Mouse (Mus musculus) MEL (cell line): Measurements from ENCODE around the gene Pglyrp1. TPM values are rescaled to one million over a fixed set of nuclear protein-coding genes. Genes with fewer than 3 reads are reported as not detected.
A peak's percentile ranks its signal among the peaks of the same experiment; 100 is the strongest.

Experiments
- DNase-seq: peaks from one replicate; pipeline ENCODE4 v3.0.0; 2011; ENCODE audit warnings: low read depth, low spot score
- H3K27ac ChIP-seq: 2 replicates; pipeline ENCODE4 v1.5.1; 2012; ENCODE audit warnings: low read depth, mild to moderate bottlenecking, control low read depth, low read length, moderate library complexity; ENCODE audit not compliant: control insufficient read depth
- H3K27me3 ChIP-seq, 2 experiments: fragments of 150-350 bp in 1 of 2; sonication (generic) in 1 of 2; 2 replicates each; pipeline ENCODE4 v1.6.1; 2012; ENCODE audit warnings: low read length in 2 of 2, mild to moderate bottlenecking in 2 of 2, improper control_type of control experiment in 1 of 2, moderate library complexity in 1 of 2; ENCODE audit not compliant: insufficient read depth in 2 of 2, control insufficient read depth in 1 of 2
- H3K36me3 ChIP-seq, 2 experiments: 2 replicates each; pipeline ENCODE4 v1.6.1; 2012 to 2014; ENCODE audit warnings: low read length in 2 of 2, improper control_type of control experiment in 1 of 2, inconsistent platforms in 1 of 2, mild to moderate bottlenecking in 1 of 2; ENCODE audit not compliant: insufficient read depth in 2 of 2, control insufficient read depth in 1 of 2
- H3K4me1 ChIP-seq, 2 experiments: fragments of 150-350 bp in 1 of 2; sonication (generic) in 1 of 2; 2 replicates each; pipeline ENCODE4 v1.6.1; 2012; ENCODE audit warnings: low read length in 2 of 2, improper control_type of control experiment in 1 of 2, mild to moderate bottlenecking in 1 of 2; ENCODE audit not compliant: insufficient read depth in 2 of 2, control insufficient read depth in 1 of 2
- H3K4me3 ChIP-seq, 2 experiments: fragments of 150-350 bp in 1 of 2; sonication (generic) in 1 of 2; 2 replicates each; pipeline ENCODE4 v1.5.1; 2012; ENCODE audit warnings: low read depth in 2 of 2, low read length in 2 of 2, mild to moderate bottlenecking in 2 of 2, moderate library complexity in 2 of 2, control low read depth in 1 of 2, improper control_type of control experiment in 1 of 2; ENCODE audit not compliant: control insufficient read depth in 1 of 2, insufficient read depth in 1 of 2
- H3K79me2 ChIP-seq: 2 replicates; pipeline ENCODE4 v1.6.1; 2012; ENCODE audit warnings: mild to moderate bottlenecking, low read length, moderate library complexity; ENCODE audit not compliant: control insufficient read depth, poor library complexity, insufficient read depth
- H3K9ac ChIP-seq: 2 replicates; pipeline ENCODE4 v1.6.1; 2012; ENCODE audit warnings: low read depth, mild to moderate bottlenecking, control low read depth, low read length, moderate library complexity; ENCODE audit not compliant: control insufficient read depth, poor library complexity, severe bottlenecking
- H3K9me3 ChIP-seq: fragments of 150-350 bp; sonication (generic); replicated peaks from 2 replicates; pipeline ENCODE4 v1.6.1; 2012; ENCODE audit warnings: mild to moderate bottlenecking, low read length, improper control_type of control experiment, moderate library complexity; ENCODE audit not compliant: insufficient read depth
- BHLHE40 ChIP-seq: IDR thresholded peaks from 2 replicates; pipeline ENCODE4 v1.6.1; 2012; ENCODE audit warnings: low read depth, mild to moderate bottlenecking, inconsistent platforms, low read length, improper control_type of control experiment, borderline replicate concordance
- CHD1 ChIP-seq: IDR thresholded peaks from 2 replicates; pipeline ENCODE4 v1.6.1; 2012; ENCODE audit warnings: low read depth, mild to moderate bottlenecking, inconsistent platforms, low read length, improper control_type of control experiment
- E2F4 ChIP-seq: IDR thresholded peaks from 2 replicates; pipeline ENCODE4 v1.6.1; 2011; ENCODE audit warnings: low read depth, low read length, improper control_type of control experiment, borderline replicate concordance
- ELF1 ChIP-seq: IDR thresholded peaks from 2 replicates; pipeline ENCODE4 v1.6.1; 2014; ENCODE audit warnings: low read depth, mild to moderate bottlenecking, inconsistent platforms, low read length, improper control_type of control experiment, moderate library complexity
- EP300 ChIP-seq, 2 experiments: IDR thresholded peaks; 2 replicates each; pipeline ENCODE4 v1.6.1; 2011; ENCODE audit warnings: improper control_type of control experiment in 2 of 2, low read length in 2 of 2, low read depth in 1 of 2, mild to moderate bottlenecking in 1 of 2
- GABPA ChIP-seq: IDR thresholded peaks from 2 replicates; pipeline ENCODE4 v1.6.1; 2012; ENCODE audit warnings: low read depth, mild to moderate bottlenecking, inconsistent platforms, low read length, improper control_type of control experiment, moderate library complexity
- GATA1 ChIP-seq: IDR thresholded peaks from 2 replicates; pipeline ENCODE4 v1.6.1; 2011; ENCODE audit warnings: low read depth, low read length, improper control_type of control experiment
- KAT2A ChIP-seq: conservative IDR thresholded peaks from 2 replicates; pipeline ENCODE4 v1.6.1; 2012; ENCODE audit warnings: low read depth, low read length, improper control_type of control experiment, inconsistent platforms
- MAZ ChIP-seq: IDR thresholded peaks from 2 replicates; pipeline ENCODE4 v1.6.1; 2012; ENCODE audit warnings: low read depth, mild to moderate bottlenecking, inconsistent platforms, low read length, improper control_type of control experiment
- MEF2A ChIP-seq: IDR thresholded peaks from 2 replicates; pipeline ENCODE4 v1.6.1; 2014; ENCODE audit warnings: low read depth, mild to moderate bottlenecking, inconsistent platforms, low read length, improper control_type of control experiment; ENCODE audit not compliant: poor library complexity, insufficient replicate concordance, severe bottlenecking; ENCODE audit errors: extremely low read depth
- MXI1 ChIP-seq: IDR thresholded peaks from 2 replicates; pipeline ENCODE4 v1.6.1; 2011; ENCODE audit warnings: mild to moderate bottlenecking, low read depth, low read length, improper control_type of control experiment
- MYB ChIP-seq: IDR thresholded peaks from 2 replicates; pipeline ENCODE4 v1.6.1; 2011; ENCODE audit warnings: mild to moderate bottlenecking, low read depth, low read length, improper control_type of control experiment
- MYC ChIP-seq: IDR thresholded peaks from 2 replicates; pipeline ENCODE4 v1.6.1; 2011; ENCODE audit warnings: low read depth, mild to moderate bottlenecking, low read length, improper control_type of control experiment, moderate library complexity
- NELFE ChIP-seq: IDR thresholded peaks from 2 replicates; pipeline ENCODE4 v1.6.1; 2011; ENCODE audit warnings: low read depth, low read length, improper control_type of control experiment
- NRF1 ChIP-seq: IDR thresholded peaks from 2 replicates; pipeline ENCODE4 v1.6.1; 2014; ENCODE audit warnings: low read depth, mild to moderate bottlenecking, inconsistent platforms, low read length, improper control_type of control experiment, moderate library complexity; ENCODE audit not compliant: poor library complexity, insufficient read depth, severe bottlenecking
- POLR2A ChIP-seq, 2 experiments: IDR thresholded peaks; 2 replicates each; pipeline ENCODE4 v1.6.1; 2011 to 2012; ENCODE audit warnings: low read length in 2 of 2, mild to moderate bottlenecking in 2 of 2, control low read depth in 1 of 2, improper control_type of control experiment in 1 of 2, low read depth in 1 of 2, moderate library complexity in 1 of 2; ENCODE audit not compliant: control insufficient read depth in 1 of 2, insufficient read depth in 1 of 2, poor library complexity in 1 of 2
- POLR2AphosphoS5 ChIP-seq: IDR thresholded peaks from 2 replicates; pipeline ENCODE4 v1.6.1; 2012; ENCODE audit warnings: low read depth, borderline replicate concordance, mild to moderate bottlenecking, inconsistent platforms, low read length, moderate library complexity, mixed read lengths
- RAD21 ChIP-seq: IDR thresholded peaks from 2 replicates; pipeline ENCODE4 v1.6.1; 2011; ENCODE audit warnings: mild to moderate bottlenecking, low read depth, low read length, improper control_type of control experiment
- RCOR1 ChIP-seq: IDR thresholded peaks from 2 replicates; pipeline ENCODE4 v1.6.1; 2012; ENCODE audit warnings: low read depth, mild to moderate bottlenecking, inconsistent platforms, low read length, improper control_type of control experiment
- SMC3 ChIP-seq: IDR thresholded peaks from 2 replicates; pipeline ENCODE4 v1.6.1; 2011; ENCODE audit warnings: low read depth, low read length, improper control_type of control experiment
- TAL1 ChIP-seq: IDR thresholded peaks from 2 replicates; pipeline ENCODE4 v1.6.1; 2012; ENCODE audit warnings: mild to moderate bottlenecking, inconsistent platforms, low read length, moderate library complexity, mixed read lengths
- TCF12 ChIP-seq: IDR thresholded peaks from 2 replicates; pipeline ENCODE4 v1.6.1; 2014; ENCODE audit warnings: low read depth, mild to moderate bottlenecking, inconsistent platforms, low read length, improper control_type of control experiment, moderate library complexity
- UBTF ChIP-seq: IDR thresholded peaks from 2 replicates; pipeline ENCODE4 v1.6.1; 2012; ENCODE audit warnings: low read depth, mild to moderate bottlenecking, inconsistent platforms, low read length, improper control_type of control experiment, moderate library complexity, borderline replicate concordance; ENCODE audit not compliant: insufficient read depth
- USF1 ChIP-seq: IDR thresholded peaks from 2 replicates; pipeline ENCODE4 v1.6.1; 2014; ENCODE audit warnings: low read depth, mild to moderate bottlenecking, inconsistent platforms, low read length, improper control_type of control experiment, moderate library complexity
- USF2 ChIP-seq, 2 experiments: IDR thresholded peaks; 2 replicates each; pipeline ENCODE4 v1.6.1; 2011 to 2012; ENCODE audit warnings: improper control_type of control experiment in 2 of 2, low read length in 2 of 2, borderline replicate concordance in 1 of 2, inconsistent platforms in 1 of 2, low read depth in 1 of 2, mild to moderate bottlenecking in 1 of 2; ENCODE audit not compliant: insufficient read depth in 1 of 2
- ZC3H11A ChIP-seq: IDR thresholded peaks from 2 replicates; pipeline ENCODE4 v1.6.1; 2012; ENCODE audit warnings: low read depth, mild to moderate bottlenecking, inconsistent platforms, low read length, improper control_type of control experiment
- ZKSCAN1 ChIP-seq: IDR thresholded peaks from 2 replicates; pipeline ENCODE4 v1.6.1; 2012; ENCODE audit warnings: low read depth, mild to moderate bottlenecking, inconsistent platforms, low read length, improper control_type of control experiment, moderate library complexity
- ZMIZ1 ChIP-seq: IDR thresholded peaks from 2 replicates; pipeline ENCODE4 v1.6.1; 2012; ENCODE audit warnings: low read depth, mild to moderate bottlenecking, inconsistent platforms, low read length, improper control_type of control experiment, moderate library complexity
- ZNF384 ChIP-seq: IDR thresholded peaks from 2 replicates; pipeline ENCODE4 v1.6.1; 2012; ENCODE audit warnings: low read depth, mild to moderate bottlenecking, inconsistent platforms, low read length, improper control_type of control experiment
- polyA plus RNA-seq, 2 experiments: library from polyadenylated mRNA; stranded (reverse) in 1 of 2; unstranded in 1 of 2; fragments of >175 nt in 1 of 2; fragments of >200 nt in 1 of 2; gene quantifications; 2 replicates each; pipeline versions ENCODE4 v1.2.1 to v1.2.4; 2012; ENCODE audit warnings: low replicate concordance in 2 of 2, low read depth in 1 of 2; ENCODE audit not compliant: insufficient read length in 2 of 2, insufficient read depth in 1 of 2, missing spikeins in 1 of 2
- total RNA-seq: library from RNA; depleted of rRNA; stranded (reverse); fragments of 300-350 nt; gene quantifications from 2 replicates; pipeline ENCODE4 v1.2.3, GENCODE M21; 2012

The Pglyrp1 gene
- total and polyA plus RNA-seq, 3 experiments = 0.33 TPM; not detected in 2

GRCm38 (mm10) chr7:18890848-18891247 is 19.7 kb downstream of the Pglyrp1 start:
- no peak for DNase-seq
- Histone ChIP-seq H3K36me3 (0 out of 4 replicates have a peak, but pooled peaks cover 0 to 2% of the 10 kb centered on the region in 2 experiments), H3K4me3 (no peak overlapping the region), H3K9me3 (no peaks in the 10 kb centered on the region), H3K4me1 (peaks cover 0 to 3% of the 10 kb centered on the region in 2 experiments; a peak in 1 of 4 replicates), H3K27me3 (no peaks in the 10 kb centered on the region), H3K27ac (no peak overlapping the region), H3K79me2 (no peaks in the 10 kb centered on the region), H3K9ac (no peak overlapping the region)
- TF ChIP-seq ZMIZ1 = no peak

DNA sequence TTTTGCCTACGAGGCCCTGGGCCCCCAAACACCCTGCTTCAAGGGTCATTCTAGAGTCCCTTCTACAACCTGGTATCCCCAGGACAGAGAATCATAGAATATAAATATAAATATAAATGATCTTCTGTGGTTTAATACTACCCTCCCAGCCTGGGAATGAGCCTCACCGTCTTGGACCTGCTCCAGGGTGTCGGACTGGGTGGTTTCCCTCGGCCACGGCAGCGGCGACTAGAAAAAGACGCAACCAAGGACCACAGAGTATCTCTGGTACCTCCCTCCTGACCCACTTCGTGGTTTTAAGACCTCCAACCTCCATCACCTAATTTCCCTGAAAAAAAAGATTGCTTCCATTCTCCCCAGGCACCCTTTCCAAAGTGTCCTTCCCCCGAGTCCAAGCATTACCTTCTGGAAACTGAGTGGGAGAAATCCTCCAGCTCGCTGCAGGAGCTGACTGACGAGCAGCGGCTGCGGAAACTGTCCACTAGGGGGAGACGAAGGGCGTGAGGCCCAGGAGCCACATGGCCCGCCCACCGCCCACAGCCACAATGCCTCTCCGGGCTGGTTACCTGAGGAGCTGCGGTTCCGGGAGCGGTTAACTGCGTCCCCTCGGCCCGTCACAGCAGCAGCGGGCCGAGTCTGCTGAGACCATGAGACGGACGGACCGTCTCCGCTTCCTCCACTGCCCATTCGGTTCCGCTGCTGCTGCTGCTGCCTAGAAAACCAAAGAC is 20.9 kb downstream of the Pglyrp1 start:
- peak; percentile 80 for DNase-seq
- Histone ChIP-seq H3K4me3 (peak overlapping the region; percentile 3 to 31; a peak in 3 of 4 replicates), H3K9ac (peak overlapping the region; percentile 44)
- TF ChIP-seq ZMIZ1 = no peak
- no peak for TF ChIP-seq ZKSCAN1
- no peak for TF ChIP-seq ELF1
- no peak for TF ChIP-seq POLR2AphosphoS5
- TF ChIP-seq EP300 (IDR thresholded peaks at IDR 0.05; ENCODE audit: low read depth in 1 of 2, low read length in 2 of 2) = no peak
- TF ChIP-seq E2F4 = no peak
- no peak for TF ChIP-seq KAT2A
- TF ChIP-seq USF1 = peak; percentile 58; the same call in 1 of the 2 replicates
- no peak for TF ChIP-seq MEF2A
- TF ChIP-seq MYB = no peak
- no peak for TF ChIP-seq TAL1
- TF ChIP-seq BHLHE40 = no peak
- TF ChIP-seq GATA1 = no peak
- TF ChIP-seq UBTF = no peak
- TF ChIP-seq POLR2A (IDR thresholded peaks at IDR 0.05; ENCODE audit: control insufficient read depth in 1 of 2, insufficient read depth in 1 of 2, low read depth in 1 of 2, low read length in 2 of 2, poor library complexity in 1 of 2) = 0 out of 4 replicates have a peak, but pooled peaks of 1 of the 2 experiments have one; percentile 15
- no peak for TF ChIP-seq CHD1
- TF ChIP-seq MXI1 = peak; percentile 39; the same call in 1 of the 2 replicates
- no peak for TF ChIP-seq RCOR1
- TF ChIP-seq MYC = peak; percentile 53; the same call in 1 of the 2 replicates
- TF ChIP-seq MAZ = no peak
- TF ChIP-seq TCF12 = no peak
- TF ChIP-seq ZNF384 = no peak
- no peak for TF ChIP-seq NRF1
- no peak for TF ChIP-seq ZC3H11A
- peak; percentile 59 for TF ChIP-seq SMC3
- TF ChIP-seq USF2 (IDR thresholded peaks at IDR 0.05; ENCODE audit: borderline replicate concordance in 1 of 2, insufficient read depth in 1 of 2, low read depth in 1 of 2, low read length in 2 of 2) = no peak
- peak; percentile 42 for TF ChIP-seq RAD21
- no peak for TF ChIP-seq GABPA
- no peak for TF ChIP-seq NELFE

More for the DNA sequence above, 20.9 kb downstream of the Pglyrp1 start:
- Histone ChIP-seq H3K9me3 (no peaks in the 10 kb centered on the region), H3K79me2 (no peaks in the 10 kb centered on the region), H3K4me1 (peaks cover 0 to 3% of the 10 kb centered on the region in 2 experiments; a peak in 1 of 4 replicates), H3K27ac (no peak overlapping the region), H3K36me3 (0 out of 4 replicates have a peak, but pooled peaks cover 0 to 2% of the 10 kb centered on the region in 2 experiments), H3K27me3 (no peaks in the 10 kb centered on the region)
